Mouse (Mus musculus) MEL-GATA-1-ER (cell line): Measurements from ENCODE around the gene Tagap.

Experiments used
- DNase-seq: peaks from one replicate; pipeline ENCODE4 v3.0.0-alpha.2; 2012; ENCODE audit warnings: low read depth; ENCODE audit errors: extremely low read depth

The Tagap gene

DNA sequence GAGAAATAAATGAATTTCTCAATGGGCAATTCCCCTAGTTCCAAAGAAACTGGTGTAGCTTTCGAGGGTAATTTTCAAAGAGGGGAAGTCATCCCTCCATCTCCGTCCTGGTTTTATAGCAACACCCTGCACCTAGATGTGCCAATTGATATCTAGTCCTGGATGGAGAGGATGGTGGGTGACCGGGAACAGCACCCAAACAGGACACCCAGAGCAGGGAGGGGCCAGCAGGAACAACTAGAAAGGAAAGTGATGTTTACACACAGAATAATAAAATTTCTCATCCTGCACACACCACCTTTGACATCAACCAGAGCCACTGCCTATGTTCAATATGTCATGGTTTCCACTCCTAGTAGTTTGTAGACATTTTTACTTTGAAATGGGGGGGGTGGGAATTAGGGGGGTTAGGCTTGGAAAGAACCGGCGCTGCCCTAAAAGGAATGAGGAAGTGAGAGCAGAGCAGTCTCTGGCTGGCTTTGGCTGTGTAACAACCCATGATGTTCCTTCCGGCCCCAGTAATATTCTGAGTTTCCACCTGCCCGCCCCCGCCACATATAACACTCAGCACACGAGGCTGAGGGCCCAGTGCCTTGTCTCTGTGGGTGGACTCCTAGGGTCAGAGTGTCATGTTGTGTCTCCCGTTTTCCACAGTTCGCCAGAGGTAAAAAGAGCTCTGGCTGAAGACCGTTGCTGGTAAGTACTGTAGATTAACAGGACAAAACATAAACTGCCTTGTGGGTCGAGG lies at the start of gene Tagap:
Gene Tagap (plus strand): TSS at position 588 of the 748 bp plus-strand sequence.
- peak; percentile 59 for DNase-seq

DNA sequence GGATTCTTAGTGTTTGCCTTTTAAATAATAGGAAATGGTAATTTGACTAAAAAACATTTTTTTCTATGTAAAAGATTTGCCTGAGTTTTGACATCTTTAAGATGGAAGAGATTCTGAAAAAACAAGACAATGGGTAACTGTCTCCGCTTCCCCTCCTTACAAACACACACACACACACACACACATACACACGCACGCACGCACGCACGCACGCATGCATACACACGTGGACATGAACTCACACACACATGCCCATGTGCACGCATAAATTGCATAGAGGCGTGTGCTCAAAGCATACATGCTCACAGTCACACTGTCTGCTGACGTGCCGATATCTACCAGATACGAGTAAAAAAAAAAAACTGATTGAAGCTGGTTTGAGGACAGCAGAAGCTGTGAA lies 49.3 kb upstream of the Tagap start:
- DNase-seq: no peak

DNA sequence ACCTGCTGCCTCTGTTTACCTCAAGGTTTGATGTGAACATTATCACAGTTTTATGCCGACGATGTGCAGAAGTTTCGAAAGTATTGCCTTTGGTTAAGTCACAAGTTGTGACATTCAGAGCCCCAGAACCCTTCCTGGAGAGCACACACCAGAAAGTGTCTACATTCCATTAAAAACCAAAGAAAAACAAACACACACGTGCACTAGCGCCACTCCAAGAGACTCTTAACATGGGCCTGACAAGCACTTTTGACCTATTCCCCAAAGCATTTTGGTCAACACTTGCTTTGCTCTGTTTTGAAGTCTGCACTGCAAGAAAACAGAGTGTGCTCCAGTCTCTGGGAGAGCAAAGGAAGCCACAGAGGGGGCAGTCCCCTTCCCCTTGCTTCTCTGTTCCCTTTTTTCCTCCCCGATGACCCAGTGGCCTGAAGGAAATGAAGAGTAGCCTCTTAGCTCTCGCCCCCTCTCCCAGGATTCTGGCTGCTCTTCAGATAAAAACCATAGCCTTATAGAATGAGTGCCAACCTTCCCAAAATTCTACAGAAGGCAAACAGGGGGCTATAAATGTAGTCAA lies 48.5 kb upstream of the Tagap start:
- no peak for DNase-seq

- DNase-seq: no peak
Measured at GRCm38 (mm10) chr17:7877878-7878277, 47.9 kb upstream of the Tagap start.

DNA sequence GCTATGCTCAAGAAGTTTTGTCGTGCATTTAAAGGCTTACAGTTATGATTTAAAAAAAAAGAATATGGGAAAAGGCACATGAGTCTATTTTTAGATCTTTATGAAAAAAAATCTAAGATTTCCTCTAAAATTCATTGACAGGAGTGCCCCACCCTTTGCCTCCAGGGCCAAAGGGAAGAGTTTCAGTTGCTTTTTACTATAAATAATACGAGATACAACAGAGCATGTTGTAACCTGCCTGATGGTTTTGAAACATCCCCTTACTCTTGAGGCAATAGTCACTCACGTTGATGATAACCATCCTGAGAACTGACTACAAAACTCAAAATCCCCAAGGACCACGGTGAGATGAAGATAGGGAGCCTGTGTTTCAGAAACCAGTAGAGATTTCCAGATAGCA lies 46.3 kb upstream of the Tagap start:
- DNase-seq: no peak

GRCm38 (mm10) chr17:7883126-7883525 lies 42.7 kb upstream of the Tagap start:
- no peak for DNase-seq

DNA sequence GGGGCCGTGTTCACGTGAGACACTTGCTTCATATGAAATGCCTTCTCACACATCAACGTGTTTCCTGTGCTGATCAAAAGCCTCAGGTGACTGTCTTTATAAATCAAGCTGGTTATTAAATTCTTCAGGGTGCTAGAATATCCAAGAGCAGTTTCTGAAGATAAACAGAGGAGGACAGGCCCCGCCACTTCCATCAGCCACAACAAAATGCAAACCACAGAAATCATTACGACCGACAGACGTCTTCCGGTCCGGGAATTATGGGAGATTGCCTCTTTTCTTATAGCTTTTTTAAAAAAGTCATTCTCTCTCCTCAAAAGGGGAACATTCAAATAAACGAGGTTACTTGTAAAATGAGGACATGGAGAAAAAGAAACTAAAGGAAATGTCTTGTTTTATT lies 41.2 kb upstream of the Tagap start:
- no peak for DNase-seq

DNA sequence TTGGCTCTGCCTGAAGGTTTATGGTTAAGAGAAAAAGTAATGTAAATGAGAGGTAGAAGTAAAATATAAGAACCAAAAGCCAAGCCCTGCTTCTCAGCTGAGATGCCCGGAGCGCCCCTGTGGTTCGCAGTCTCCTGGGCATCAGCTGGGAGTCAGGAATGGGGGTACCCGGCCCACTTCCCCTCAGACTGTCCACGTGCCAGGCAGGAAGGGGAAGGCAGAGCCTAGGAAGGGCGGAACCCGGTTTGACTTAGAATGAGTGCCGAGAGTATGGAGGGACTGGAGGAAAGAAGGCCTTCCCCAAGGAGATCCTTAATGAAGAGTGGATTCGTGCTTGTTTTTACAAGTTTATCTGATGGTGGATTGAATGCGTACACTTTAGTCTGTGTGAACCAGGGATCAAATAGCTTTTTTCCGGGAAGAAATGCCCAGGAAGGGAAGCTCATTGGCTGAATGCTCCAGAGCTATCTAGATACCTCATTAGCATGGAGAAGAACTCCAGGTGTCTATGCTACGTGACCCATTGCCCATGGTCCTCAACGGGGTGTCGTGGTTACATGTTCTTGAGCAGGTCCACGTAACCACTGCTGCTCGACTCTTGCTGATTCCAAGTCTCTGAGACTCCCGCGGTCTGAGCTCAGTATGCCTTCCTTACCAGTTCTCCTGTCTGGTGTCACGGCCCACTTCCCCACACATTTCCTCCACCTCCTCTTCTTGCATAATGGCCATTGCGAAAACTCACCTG lies 38.6 kb upstream of the Tagap start:
- DNase-seq: no peak

GRCm38 (mm10) chr17:7888291-7888690 lies 37.5 kb upstream of the Tagap start:
- DNase-seq: no peak

GRCm38 (mm10) chr17:7889026-7889425 lies 36.8 kb upstream of the Tagap start:
- no peak for DNase-seq

DNA sequence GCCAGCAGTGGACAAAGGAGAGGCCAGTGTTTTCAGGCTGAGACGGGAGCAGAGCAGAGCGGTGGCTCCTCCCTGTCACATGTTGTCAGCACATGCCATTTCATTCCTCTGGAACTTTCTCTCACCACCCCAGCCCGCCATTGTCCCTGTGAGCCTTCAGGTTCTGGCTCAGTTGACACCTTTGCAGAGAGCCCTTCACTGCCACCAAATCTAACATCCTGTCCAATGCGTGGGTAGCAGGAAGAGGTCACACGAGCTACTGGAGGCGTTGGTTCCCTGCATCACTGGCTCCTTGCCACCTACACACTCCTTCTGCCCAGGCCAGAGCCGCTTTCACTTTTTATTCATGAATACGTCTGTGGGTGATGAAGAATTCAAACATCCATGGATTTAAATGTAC lies 33.1 kb upstream of the Tagap start:
- DNase-seq: no peak

DNA sequence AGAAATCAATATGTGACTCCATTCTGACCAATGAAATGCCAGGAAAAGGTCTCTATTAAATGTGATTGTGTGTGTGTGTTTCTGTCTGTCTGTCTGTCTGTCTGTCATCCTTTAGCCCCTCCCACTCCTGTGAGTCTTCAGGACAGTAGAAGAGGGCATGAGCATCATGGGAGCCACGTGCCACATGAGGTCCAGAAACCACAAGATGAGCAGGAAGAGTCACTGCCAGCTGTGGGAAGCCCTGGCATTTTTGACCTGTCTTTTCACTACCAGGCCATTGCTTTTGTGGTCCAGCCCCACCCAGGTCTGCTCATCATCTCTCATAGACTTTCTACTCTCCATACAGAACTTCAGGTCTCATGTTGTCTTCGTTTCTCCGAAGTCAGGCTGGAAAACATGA lies 31.7 kb upstream of the Tagap start:
- no peak for DNase-seq

- no peak for DNase-seq
Measured at GRCm38 (mm10) chr17:7896047-7896635, 29.7 kb upstream of the Tagap start.

- peak; percentile 16 for DNase-seq
Measured at GRCm38 (mm10) chr17:7897120-7897519, 28.7 kb upstream of the Tagap start.

DNA sequence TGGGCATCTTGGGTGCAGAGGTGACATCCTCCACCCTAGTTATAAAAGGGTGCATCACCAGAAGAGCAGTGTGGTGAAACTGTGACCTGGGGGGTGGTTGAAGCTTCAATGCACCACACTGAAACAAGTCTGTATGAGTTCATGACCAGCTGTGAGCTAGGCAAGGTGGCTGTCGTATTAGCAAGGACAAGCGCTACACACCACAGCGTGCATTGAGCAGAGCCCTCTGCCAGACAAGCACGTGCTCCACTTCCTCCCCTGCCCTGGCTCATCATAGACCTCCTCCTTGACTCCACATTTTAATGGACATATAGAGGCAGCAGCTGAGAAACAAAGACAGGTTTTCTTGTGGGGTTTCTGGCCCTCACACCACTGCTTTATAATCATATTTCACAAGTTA lies 28.0 kb upstream of the Tagap start:
- no peak for DNase-seq

GRCm38 (mm10) chr17:7899233-7899632 lies 26.6 kb upstream of the Tagap start:
- DNase-seq: no peak

- no peak for DNase-seq
Measured at GRCm38 (mm10) chr17:7899961-7900360, 25.8 kb upstream of the Tagap start.

GRCm38 (mm10) chr17:7901536-7901935 lies 24.3 kb upstream of the Tagap start:
- no peak for DNase-seq

DNA sequence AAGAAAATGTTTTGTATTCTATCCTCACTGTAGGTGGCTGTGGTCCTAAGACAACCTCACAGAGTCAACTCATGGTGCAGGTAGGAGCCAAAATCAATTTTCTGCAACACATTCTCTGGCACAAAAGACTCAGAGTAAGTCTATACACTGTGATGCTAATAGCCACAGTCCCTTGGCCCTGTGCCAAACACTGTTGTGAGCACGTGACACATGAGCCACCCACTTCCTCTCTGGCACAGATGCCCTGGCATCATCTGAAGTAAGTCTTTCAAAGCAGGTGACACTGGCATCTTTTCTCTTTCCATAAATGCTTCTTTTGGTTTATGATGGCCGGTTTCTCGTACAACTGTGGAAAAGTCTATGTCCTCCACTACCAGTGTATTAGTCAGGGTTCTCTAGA lies 23.4 kb upstream of the Tagap start:
- no peak for DNase-seq

- no peak for DNase-seq
Measured at GRCm38 (mm10) chr17:7904992-7905391, 20.8 kb upstream of the Tagap start.

- DNase-seq: no peak
Measured at GRCm38 (mm10) chr17:7905936-7906685, 19.7 kb upstream of the Tagap start.
